Mouse (Mus musculus) stomach, postnatal 0 days (tissue): ENCODE data around the gene 6030458C11Rik.

Source experiments
- CTCF ChIP-seq: IDR thresholded peaks from 2 replicates; pipeline ENCODE4 v1.5.1; 2016; ENCODE audit warnings: antibody characterized with exemption, low read depth, mild to moderate bottlenecking, moderate library complexity
- EP300 ChIP-seq: optimal IDR thresholded peaks from 2 replicates; pipeline ENCODE3; 2016; ENCODE audit warnings: antibody characterized with exemption

- no peak for TF ChIP-seq CTCF
- TF ChIP-seq EP300: no peak
Observed at GRCm38 (mm10) chr15:12862061-12862460, 37.6 kb upstream of the 6030458C11Rik start.
